Mouse (Mus musculus) limb, embryonic 15.5 days (tissue): ENCODE data around the gene Pla2r1. TPM values are rescaled to one million over a fixed set of nuclear protein-coding genes. Genes with fewer than 3 reads are reported as not detected.

Source experiments
- polyA plus RNA-seq: library from polyadenylated mRNA; unstranded; fragments of >200 nt; fragmentation: Nextera tagmentation; extraction: Ambion mirVana; gene quantifications from 2 replicates; pipeline ENCODE4 v1.2.1, GENCODE M21; 2015

The Pla2r1 gene
- polyA plus RNA-seq, 1 experiment from 2014 or later = 0.87 TPM

Other genes with a start within 250 kb of the Pla2r1 start
- 0.61 and 0.73 TPM in 2 replicates for gene Ly75, start 170.0 kb downstream of the Pla2r1 start, polyA plus RNA-seq
- gene Itgb6, start 169.3 kb upstream of the Pla2r1 start, polyA plus RNA-seq = 3.7 and 4.5 TPM in 2 replicates